Mouse (Mus musculus) thymus, adult 2 months (tissue): Measurements from ENCODE around the gene Il5ra. TPM values are rescaled to one million over a fixed set of nuclear protein-coding genes. Genes with fewer than 3 reads are reported as not detected.
A peak's percentile ranks its signal among the peaks of the same experiment; 100 is the strongest.

Experiments
- DNase-seq: peaks from one replicate; pipeline ENCODE4 v3.0.0; 2021
- H3K27ac ChIP-seq: fragments of 200-500 bp; 2 replicates; pipeline ENCODE4 v1.5.1; 2012; ENCODE audit warnings: low read length, control low read depth; ENCODE audit not compliant: control insufficient read depth, insufficient read depth
- H3K27me3 ChIP-seq: fragments of 200-500 bp; 2 replicates; pipeline ENCODE4 v1.6.1; 2012; ENCODE audit warnings: mild to moderate bottlenecking, low read length, moderate library complexity, mixed read lengths; ENCODE audit not compliant: control insufficient read depth, insufficient read depth
- H3K36me3 ChIP-seq: fragments of 200-500 bp; 2 replicates; pipeline ENCODE4 v1.6.1; 2012; ENCODE audit warnings: mild to moderate bottlenecking, low read length, moderate library complexity; ENCODE audit not compliant: control insufficient read depth, insufficient read depth
- H3K4me1 ChIP-seq: fragments of 200-500 bp; replicated peaks from 2 replicates; pipeline ENCODE4 v1.6.1; 2012; ENCODE audit warnings: low read length; ENCODE audit not compliant: control insufficient read depth, insufficient read depth
- H3K4me3 ChIP-seq: fragments of 200-500 bp; 2 replicates; pipeline ENCODE4 v1.5.1; 2012; ENCODE audit warnings: mild to moderate bottlenecking, low read length, control low read depth, moderate library complexity; ENCODE audit not compliant: control insufficient read depth, insufficient read depth
- CTCF ChIP-seq: fragments of 200-500 bp; IDR thresholded peaks from 2 replicates; pipeline ENCODE4 v1.5.1; 2012; ENCODE audit warnings: mild to moderate bottlenecking, control low read depth, low read length, moderate library complexity, borderline replicate concordance; ENCODE audit not compliant: control insufficient read depth, poor library complexity, insufficient read depth; ENCODE audit errors: extremely low read depth
- POLR2A ChIP-seq: fragments of 200-500 bp; IDR thresholded peaks from 2 replicates; pipeline ENCODE4 v1.6.1; 2012; ENCODE audit warnings: mild to moderate bottlenecking, low read length, control low read depth, moderate library complexity; ENCODE audit not compliant: control insufficient read depth, poor library complexity, insufficient read depth; ENCODE audit errors: extremely low read depth
- WGBS: fragments of 180-500 bp; shearing (Covaris S2); methylation state at CpG from one replicate; pipeline ENCODE4 v1.1.7; 2018; 5-methylcytosine and 5-hydroxymethylcytosine counted together
- polyA plus RNA-seq: library from polyadenylated mRNA; depleted of rRNA; stranded (reverse); fragments of >200 nt; gene quantifications from 2 replicates; pipeline ENCODE4 v1.2.3, GENCODE M21; 2012

Il5ra gene
- polyA plus RNA-seq, 1 experiment: 0.19 TPM

DNA sequence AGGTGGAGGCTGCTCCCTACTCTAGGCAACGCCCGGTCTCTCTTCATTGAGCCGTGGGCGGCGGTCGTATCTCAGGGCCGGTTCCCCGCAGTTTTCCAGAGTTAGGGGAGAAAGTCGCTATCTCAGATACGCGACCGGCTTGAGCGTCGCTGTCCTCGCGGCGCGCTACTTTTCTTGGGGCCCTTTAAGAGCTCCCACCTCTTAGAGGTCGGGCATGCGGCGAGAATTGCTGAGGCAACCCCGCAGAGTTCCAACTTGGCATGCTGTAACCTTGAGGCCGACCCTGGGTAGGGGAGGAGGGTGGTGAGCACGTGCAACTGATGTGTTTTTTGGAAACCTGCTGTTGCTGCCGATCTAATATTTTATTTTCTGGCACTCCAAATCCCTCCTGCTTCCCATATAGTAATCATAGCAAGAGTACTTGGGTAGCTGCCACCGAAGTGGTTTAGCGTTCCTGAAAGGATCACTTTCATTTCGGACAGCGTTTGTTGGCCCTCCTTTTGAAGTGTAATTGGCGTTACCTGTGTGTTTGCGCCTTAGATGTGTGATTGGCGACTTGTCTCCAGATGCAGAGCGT lies 20.5 kb upstream of the Il5ra start:
- Histone ChIP-seq H3K27ac (no peak overlapping the region), H3K36me3 (peaks cover 13% of the 10 kb centered on the region), H3K27me3 (no peaks in the 10 kb centered on the region), H3K4me3 (peak overlapping the region; percentile 82), H3K4me1 (peaks cover 4% of the 10 kb centered on the region)
- no peak for TF ChIP-seq POLR2A
- TF ChIP-seq CTCF: no peak
- WGBS: 1% methylated on average over 33 of the region's 33 CpGs
- no peak for DNase-seq

GRCm38 (mm10) chr6:106768640-106769289 lies 19.9 kb upstream of the Il5ra start, which contains the start of gene Trnt1:
Gene Trnt1 (plus strand): TSS chr6:106769120.
- Histone ChIP-seq H3K4me1 (peaks cover 4% of the 10 kb centered on the region), H3K27ac (no peak within 1 kb of the TSS), H3K4me3 (peak within 1 kb of the TSS; percentile 82), H3K36me3 (peaks cover 10% of the 10 kb centered on the region; the same call in 1 of the 2 replicates), H3K27me3 (no peaks in the 10 kb centered on the region)
- WGBS: 6% methylated on average over 35 of the region's 35 CpGs
- TF ChIP-seq POLR2A (peak; percentile 88), CTCF (peak; percentile 56; the same call in 1 of the 2 replicates)
- DNase-seq: peak; percentile 98

- Histone ChIP-seq H3K4me3 (no peak overlapping the region), H3K27ac (no peak overlapping the region), H3K27me3 (no peaks in the 10 kb centered on the region), H3K4me1 (peaks cover 4% of the 10 kb centered on the region), H3K36me3 (peaks cover 5% of the 10 kb centered on the region; the same call in 1 of the 2 replicates)
- TF ChIP-seq POLR2A (no peak), CTCF (no peak)
- WGBS: 78% methylated on average over 4 of the region's 4 CpGs
- no peak for DNase-seq
Observed at GRCm38 (mm10) chr6:106766774-106767173, 17.9 kb upstream of the Il5ra start.

DNA sequence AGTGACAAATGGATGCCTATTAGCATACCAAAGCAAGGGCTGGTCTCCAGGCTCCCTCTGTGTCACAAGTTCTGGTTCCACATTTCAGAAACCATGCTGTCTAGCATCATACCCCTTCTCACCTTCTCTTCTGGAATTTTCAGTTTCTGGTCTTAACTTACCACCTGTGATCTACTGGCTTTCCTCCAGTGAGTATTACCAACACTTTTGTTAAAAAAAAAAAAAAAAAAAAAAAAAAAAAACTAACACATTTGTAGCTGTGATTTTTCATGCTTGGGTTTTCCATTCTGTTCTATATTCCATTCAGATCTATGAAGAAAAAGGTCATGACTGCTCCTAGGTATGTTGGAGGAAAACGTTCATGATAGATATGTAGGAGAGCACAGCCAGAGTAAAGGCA lies 17.1 kb upstream of the Il5ra start:
- WGBS: 85% methylated on average over 1 of the region's 1 CpGs
- H3K36me3 ChIP-seq: no peaks in the 10 kb centered on the region
- peaks cover 4% of the 10 kb centered on the region for H3K4me1 ChIP-seq
- no peak for DNase-seq
- H3K27me3 ChIP-seq: no peaks in the 10 kb centered on the region
- TF ChIP-seq POLR2A (no peak), CTCF (no peak)
- no peak overlapping the region for H3K4me3 ChIP-seq
- H3K27ac ChIP-seq: no peak overlapping the region

DNA sequence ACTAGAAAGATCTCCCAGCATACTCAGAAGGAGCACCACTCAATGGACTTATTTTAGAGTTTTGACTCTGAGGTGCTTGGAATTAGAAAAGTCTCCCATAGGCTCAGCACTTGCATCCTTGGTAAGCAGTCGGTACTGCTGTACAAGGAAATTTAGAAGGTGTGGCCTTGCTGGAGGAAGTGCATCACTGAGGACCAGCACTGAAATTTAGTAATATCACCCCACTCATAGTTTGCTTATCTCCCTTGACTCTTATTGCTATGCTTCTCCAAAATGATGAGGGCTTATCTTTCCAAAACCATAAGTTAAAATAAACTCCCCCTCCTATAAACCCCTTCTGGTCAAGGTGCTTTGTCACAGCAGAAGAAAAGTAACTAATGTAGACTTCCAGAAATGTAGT lies 12.6 kb upstream of the Il5ra start:
- 84% methylated on average over 1 of the region's 1 CpGs for WGBS
- no peak for DNase-seq
- H3K27me3 ChIP-seq: no peaks in the 10 kb centered on the region
- no peaks in the 10 kb centered on the region for H3K36me3 ChIP-seq
- H3K4me3 ChIP-seq: no peak overlapping the region
- no peak for TF ChIP-seq POLR2A
- no peak for TF ChIP-seq CTCF
- no peak overlapping the region for H3K27ac ChIP-seq
- H3K4me1 ChIP-seq: no peaks in the 10 kb centered on the region

GRCm38 (mm10) chr6:106760473-106761218 lies 11.8 kb upstream of the Il5ra start:
- Histone ChIP-seq H3K4me1 (no peaks in the 10 kb centered on the region), H3K27ac (no peak overlapping the region), H3K27me3 (no peaks in the 10 kb centered on the region), H3K36me3 (no peaks in the 10 kb centered on the region), H3K4me3 (no peak overlapping the region)
- TF ChIP-seq POLR2A (no peak), CTCF (no peak)
- DNase-seq: no peak
- 31% methylated on average over 3 of the region's 3 CpGs for WGBS
